Mouse (Mus musculus) embryonic facial prominence, embryonic 15.5 days (tissue): ENCODE data around the gene Kdelr2. TPM values are rescaled to one million over a fixed set of nuclear protein-coding genes. Genes with fewer than 3 reads are reported as not detected.
"Not testable (repeated sequence)": the region's sequence is repeated elsewhere in the genome, so short reads cannot be mapped to it uniquely, and the experiment has no call there.

Source experiments
- ATAC-seq: fragments of 200-750 bp; cut with Nextera tagmentation; 2 replicates; pipeline ENCODE4 v1.8.0; 2017; ENCODE audit warnings: low read depth, moderate TSS enrichment; ENCODE audit not compliant: insufficient number of reproducible peaks, low FRiP score, low TSS enrichment
- H3K27ac ChIP-seq: fragments of 300-500 bp; sonication (generic); replicated peaks from 2 replicates; pipeline ENCODE4 v1.5.1; 2015; ENCODE audit warnings: mild to moderate bottlenecking, inconsistent platforms
- H3K27me3 ChIP-seq: fragments of 300-500 bp; sonication (generic); 2 replicates; pipeline ENCODE4 v1.6.1; 2015; ENCODE audit warnings: inconsistent platforms
- H3K36me3 ChIP-seq: fragments of 300-500 bp; sonication (generic); 2 replicates; pipeline ENCODE4 v1.6.1; 2015; ENCODE audit warnings: mild to moderate bottlenecking, inconsistent platforms
- H3K4me1 ChIP-seq: fragments of 300-500 bp; sonication (generic); 2 replicates; pipeline ENCODE4 v1.6.1; 2015; ENCODE audit warnings: inconsistent platforms
- H3K4me2 ChIP-seq: fragments of 300-500 bp; sonication (generic); replicated peaks from 2 replicates; pipeline ENCODE4 v1.6.1; 2015; ENCODE audit warnings: mild to moderate bottlenecking, inconsistent platforms
- H3K4me3 ChIP-seq: fragments of 300-500 bp; sonication (generic); replicated peaks from 2 replicates; pipeline ENCODE4 v1.5.1; 2015; ENCODE audit warnings: mild to moderate bottlenecking, inconsistent platforms
- H3K9ac ChIP-seq: fragments of 300-500 bp; sonication (generic); 2 replicates; pipeline ENCODE4 v1.6.1; 2015; ENCODE audit warnings: inconsistent platforms
- H3K9me3 ChIP-seq: fragments of 300-500 bp; sonication (generic); replicated peaks from 2 replicates; pipeline ENCODE4 v1.6.1; 2016; ENCODE audit warnings: inconsistent platforms
- WGBS: fragments of 180-500 bp; shearing (Covaris S2); methylation state at CpG from one replicate; pipeline ENCODE4 v1.1.7; 2015; 5-methylcytosine and 5-hydroxymethylcytosine counted together
- polyA plus RNA-seq: library from polyadenylated mRNA; unstranded; fragments of >200 nt; fragmentation: Nextera tagmentation; extraction: Ambion mirVana; gene quantifications from 2 replicates; pipeline ENCODE4 v1.2.1, GENCODE M21; 2015

The Kdelr2 gene
- polyA plus RNA-seq, 1 experiment from 2014 or later = 417 TPM

DNA sequence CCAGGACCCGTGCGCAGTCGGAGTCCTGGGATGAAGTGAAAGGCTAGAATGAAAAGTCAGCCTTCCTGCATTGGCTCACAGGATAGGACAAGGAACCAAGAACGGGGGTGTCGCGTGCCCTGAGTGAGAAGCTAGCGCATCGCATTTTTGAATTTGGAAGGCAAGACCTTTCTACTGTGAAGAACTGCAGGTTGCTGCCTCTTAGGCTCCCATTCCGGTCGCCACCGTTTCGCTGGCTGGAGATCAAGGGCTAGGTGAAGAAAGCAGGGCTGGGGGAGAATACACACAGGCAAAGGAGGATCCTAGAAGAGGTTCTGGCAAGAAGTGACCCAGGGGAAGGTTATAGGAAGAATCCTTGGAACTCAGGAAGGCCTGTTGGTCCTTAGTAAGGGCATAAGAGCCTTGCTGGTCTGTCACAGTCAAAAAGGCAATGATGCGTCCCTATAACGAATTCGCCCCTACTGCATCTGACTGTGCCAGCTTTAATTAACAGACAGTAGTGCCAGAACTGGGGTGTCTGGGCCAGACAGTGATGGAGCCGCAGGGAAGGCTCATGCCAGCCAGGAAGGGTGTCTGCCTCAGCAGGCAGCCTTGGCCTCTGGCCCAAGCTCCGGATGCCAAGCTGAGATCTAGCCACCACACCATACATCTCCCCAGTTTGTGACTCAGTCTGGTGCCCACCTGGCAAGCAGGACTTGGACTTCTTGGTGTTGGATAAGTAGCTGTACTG, 33.1 kb upstream of the Kdelr2 start:
- Histone ChIP-seq H3K4me1 (peaks cover 19% of the 10 kb centered on the region), H3K27me3 (peaks cover 91% of the 10 kb centered on the region), H3K4me2 (0 out of 2 replicates have a peak overlapping the region, but pooled peaks have one; percentile 40), H3K36me3 (no peaks in the 10 kb centered on the region), H3K9ac (no peak overlapping the region), H3K4me3 (peak overlapping the region; percentile 26), H3K9me3 (no peaks in the 10 kb centered on the region), H3K27ac (no peak overlapping the region)
- ATAC-seq = no peak
- WGBS = 27% methylated on average over 17 of the region's 17 CpGs

- H3K9me3 ChIP-seq = no peaks in the 10 kb centered on the region
- 49% methylated on average over 4 of the region's 4 CpGs for WGBS
- H3K9ac ChIP-seq = no peak overlapping the region
- no peak overlapping the region for H3K27ac ChIP-seq
- peaks cover 19% of the 10 kb centered on the region for H3K4me1 ChIP-seq
- H3K4me3 ChIP-seq = no peak overlapping the region
- peaks cover 87% of the 10 kb centered on the region for H3K27me3 ChIP-seq
- H3K4me2 ChIP-seq = no peak overlapping the region
- no peaks in the 10 kb centered on the region for H3K36me3 ChIP-seq
- no peak for ATAC-seq
Measured at GRCm38 (mm10) chr5:143371146-143371510, 32.5 kb upstream of the Kdelr2 start.

DNA sequence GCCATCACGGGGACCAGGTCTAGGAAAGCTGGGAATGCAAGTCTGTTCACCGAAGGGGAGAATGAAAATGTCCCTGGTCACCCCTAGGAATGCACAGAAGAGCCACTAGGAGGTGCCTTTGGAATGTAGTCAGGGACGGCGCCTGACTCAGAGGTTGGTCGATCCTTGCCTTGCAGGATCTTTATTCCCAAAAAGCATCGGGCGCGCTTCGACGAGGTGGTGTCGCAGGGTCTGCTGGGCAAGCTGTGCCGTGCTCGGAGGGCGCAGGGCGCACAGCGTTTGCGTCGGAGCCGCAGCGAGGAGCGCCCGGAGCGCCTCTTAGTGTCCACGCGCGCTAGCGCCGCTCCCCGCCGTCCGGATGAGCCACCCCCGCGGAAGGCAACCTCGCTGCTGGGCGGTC, 30.8 kb upstream of the Kdelr2 start:
- Histone ChIP-seq H3K4me1 (peaks cover 19% of the 10 kb centered on the region), H3K27ac (no peak overlapping the region), H3K9ac (0 out of 2 replicates have a peak overlapping the region, but pooled peaks have one; percentile 12), H3K9me3 (no peaks in the 10 kb centered on the region), H3K4me3 (peak overlapping the region; percentile 41), H3K4me2 (peak overlapping the region; percentile 65), H3K36me3 (no peaks in the 10 kb centered on the region), H3K27me3 (peaks cover 82% of the 10 kb centered on the region)
- ATAC-seq = no peak
- 2% methylated on average over 35 of the region's 35 CpGs for WGBS

DNA sequence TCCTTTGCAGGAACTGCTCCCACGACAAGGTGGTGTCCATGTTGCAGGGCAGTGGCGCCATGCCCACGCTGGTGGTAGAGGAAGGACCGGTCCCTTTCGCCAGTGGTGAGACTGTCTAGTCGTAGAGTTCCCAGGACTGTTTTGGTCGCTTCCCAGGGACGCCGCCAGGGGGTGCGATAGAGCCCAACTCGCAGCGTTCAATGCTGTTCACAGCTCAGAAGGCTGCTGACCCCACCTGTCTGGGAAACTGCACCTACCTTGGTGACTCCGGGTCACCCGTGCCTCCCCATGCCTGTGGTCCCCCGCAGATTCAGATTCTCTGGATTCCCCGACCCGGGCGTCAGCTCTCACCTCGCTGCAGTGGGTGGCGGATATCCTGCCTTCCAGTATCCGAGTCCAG, 28.4 kb upstream of the Kdelr2 start:
- Histone ChIP-seq H3K9ac (no peak overlapping the region), H3K4me2 (peak overlapping the region; percentile 44), H3K27ac (0 out of 2 replicates have a peak overlapping the region, but pooled peaks have one; percentile 65), H3K36me3 (no peaks in the 10 kb centered on the region), H3K27me3 (peaks cover 58% of the 10 kb centered on the region), H3K9me3 (no peaks in the 10 kb centered on the region), H3K4me3 (peak overlapping the region; percentile 31), H3K4me1 (peaks cover 13% of the 10 kb centered on the region)
- ATAC-seq = peak; percentile 58; the same call in 1 of the 2 replicates
- WGBS = 7% methylated on average over 21 of the region's 21 CpGs

- peaks cover 11% of the 10 kb centered on the region for H3K4me1 ChIP-seq
- H3K27me3 ChIP-seq = peaks cover 49% of the 10 kb centered on the region
- no peak overlapping the region for H3K4me3 ChIP-seq
- H3K4me2 ChIP-seq = no peak overlapping the region
- no peaks in the 10 kb centered on the region for H3K9me3 ChIP-seq
- H3K36me3 ChIP-seq = no peaks in the 10 kb centered on the region
- 87% methylated on average over 4 of the region's 4 CpGs for WGBS
- ATAC-seq = no peak
- 0 out of 2 replicates have a peak overlapping the region, but pooled peaks have one; percentile 65 for H3K27ac ChIP-seq
- H3K9ac ChIP-seq = no peak overlapping the region
Measured at GRCm38 (mm10) chr5:143376156-143376555, 27.5 kb upstream of the Kdelr2 start.

DNA sequence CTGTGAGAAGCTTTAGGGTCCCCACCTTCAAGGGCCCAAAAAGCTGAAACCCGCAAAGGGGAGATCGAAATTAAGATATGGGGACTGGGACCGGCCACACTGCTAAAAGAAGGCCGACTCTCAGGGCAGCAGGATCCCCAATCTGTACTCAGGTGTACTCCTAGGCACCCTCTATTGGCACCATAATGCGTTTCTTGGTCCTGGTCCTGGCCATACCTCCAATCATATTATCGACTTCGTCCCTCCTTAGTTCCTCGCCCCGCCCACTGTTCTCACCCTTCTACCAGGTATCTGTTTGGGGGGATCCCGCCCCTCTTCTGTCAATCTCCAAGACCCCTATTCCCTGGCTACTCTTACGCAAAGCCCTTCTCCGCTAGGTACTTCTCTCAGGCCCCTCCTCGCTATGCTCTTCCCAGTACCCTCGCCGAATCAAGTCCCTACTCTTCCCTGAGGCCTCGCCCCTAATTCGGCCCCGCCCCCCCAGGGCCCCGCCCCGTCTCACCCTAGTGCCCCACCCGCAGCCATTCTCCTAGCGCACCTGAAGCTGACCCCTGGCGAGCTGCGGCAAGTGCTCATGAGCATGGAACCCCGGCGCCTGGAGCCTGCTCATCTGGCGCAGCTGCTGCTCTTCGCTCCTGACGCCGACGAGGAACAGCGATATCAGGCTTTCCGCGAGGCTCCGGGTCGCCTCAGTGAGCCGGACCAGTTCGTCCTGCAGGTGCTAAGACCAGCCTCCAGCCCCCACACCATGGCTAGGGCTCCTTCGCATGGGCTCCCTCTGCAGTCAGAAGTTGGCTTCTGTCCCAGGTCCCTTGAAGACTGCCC, 16.6 kb upstream of the Kdelr2 start:
- peak overlapping the region; percentile 59 for H3K4me2 ChIP-seq
- peaks cover 7% of the 10 kb centered on the region for H3K4me1 ChIP-seq
- H3K27me3 ChIP-seq = peaks cover 30% of the 10 kb centered on the region
- no peak overlapping the region for H3K9ac ChIP-seq
- H3K4me3 ChIP-seq = peak overlapping the region; percentile 31
- WGBS = 9% methylated on average over 39 of the region's 39 CpGs
- H3K9me3 ChIP-seq = no peaks in the 10 kb centered on the region
- 0 out of 2 replicates have a peak, but pooled peaks have one; percentile 49 for ATAC-seq
- H3K27ac ChIP-seq = no peak overlapping the region
- H3K36me3 ChIP-seq = no peaks in the 10 kb centered on the region

DNA sequence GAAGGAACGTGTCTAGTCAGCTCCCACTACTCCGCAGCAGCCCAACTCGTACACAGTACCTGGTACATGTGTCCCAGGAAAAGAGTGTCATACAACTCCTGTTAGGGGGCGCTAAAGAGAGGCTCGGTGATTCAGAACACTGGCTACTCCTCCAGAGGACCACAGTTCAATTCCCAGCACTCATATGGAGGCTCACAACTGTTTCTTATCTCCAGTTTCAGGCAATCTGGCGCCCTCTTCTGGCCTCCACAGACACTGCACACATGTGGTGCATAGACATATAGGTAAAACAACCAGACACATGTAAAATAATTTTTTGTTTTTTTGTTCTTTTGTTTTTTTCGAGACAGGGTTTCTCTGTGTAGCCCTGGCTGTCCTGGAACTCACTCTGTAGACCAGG, 9.5 kb upstream of the Kdelr2 start:
- Histone ChIP-seq H3K36me3 (peaks cover 8% of the 10 kb centered on the region), H3K4me3 (no peak overlapping the region), H3K27ac (no peak overlapping the region), H3K9me3 (no peaks in the 10 kb centered on the region), H3K9ac (no peak overlapping the region), H3K4me2 (no peak overlapping the region), H3K4me1 (no peaks in the 10 kb centered on the region), H3K27me3 (no peaks in the 10 kb centered on the region)
- ATAC-seq = no peak
- 82% methylated on average over 7 of the region's 7 CpGs for WGBS

DNA sequence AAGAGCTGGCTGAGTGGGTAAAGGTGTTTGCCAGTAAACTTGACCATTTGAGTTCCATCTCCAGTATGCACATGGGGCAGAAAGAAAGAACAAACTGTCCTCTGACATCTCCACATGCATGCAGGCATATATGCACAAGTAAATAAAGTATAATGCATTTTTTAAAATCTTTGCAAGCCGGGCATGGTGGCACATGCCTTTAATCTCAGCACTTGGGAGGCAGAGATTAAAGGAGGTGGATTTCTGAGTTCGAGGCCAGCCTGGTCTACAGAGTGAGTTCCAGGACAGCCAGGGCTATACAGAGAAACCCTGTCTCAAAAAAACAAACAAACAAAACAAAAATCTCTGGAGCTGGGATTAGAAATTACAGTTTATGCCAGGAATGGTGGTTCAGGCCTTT, 8.7 kb upstream of the Kdelr2 start:
- H3K27me3 ChIP-seq, H3K4me3 ChIP-seq, H3K9ac ChIP-seq, H3K4me2 ChIP-seq, ATAC-seq, H3K9me3 ChIP-seq, H3K4me1 ChIP-seq, H3K27ac ChIP-seq, H3K36me3 ChIP-seq: not testable (repeated sequence)
- WGBS = 91% methylated on average over 2 of the region's 2 CpGs

GRCm38 (mm10) chr5:143395649-143396048, 8.0 kb upstream of the Kdelr2 start:
- no peaks in the 10 kb centered on the region for H3K9me3 ChIP-seq
- no peak overlapping the region for H3K4me3 ChIP-seq
- no peak overlapping the region for H3K27ac ChIP-seq
- no peak overlapping the region for H3K9ac ChIP-seq
- no peak for ATAC-seq
- WGBS = 47% methylated on average over 2 of the region's 2 CpGs
- H3K36me3 ChIP-seq = peaks cover 8% of the 10 kb centered on the region
- no peak overlapping the region for H3K4me2 ChIP-seq
- no peaks in the 10 kb centered on the region for H3K27me3 ChIP-seq
- H3K4me1 ChIP-seq = no peaks in the 10 kb centered on the region

DNA sequence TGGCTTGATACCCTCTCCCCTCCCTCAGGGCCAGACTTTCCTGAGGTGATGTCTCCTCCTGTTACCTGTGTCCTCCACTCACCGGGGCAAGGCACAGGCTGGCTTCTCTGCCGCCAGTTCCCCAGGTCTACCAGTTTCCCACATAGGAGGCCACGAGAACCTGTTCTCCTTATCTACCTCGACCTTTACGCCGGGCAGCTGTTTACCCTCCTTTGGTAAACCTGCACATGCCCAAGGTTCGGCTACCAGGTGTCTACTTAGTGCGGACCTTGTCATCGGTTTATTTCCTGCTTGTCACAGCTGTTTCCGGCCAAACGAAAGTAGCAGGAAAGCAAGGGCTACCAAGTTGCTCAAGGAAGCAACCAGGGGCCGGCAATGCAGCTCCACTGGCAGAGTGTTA, 3.1 kb upstream of the Kdelr2 start:
- no peak for ATAC-seq
- WGBS = 86% methylated on average over 12 of the region's 12 CpGs
- no peak overlapping the region for H3K4me2 ChIP-seq
- H3K36me3 ChIP-seq = peaks cover 8% of the 10 kb centered on the region
- no peaks in the 10 kb centered on the region for H3K27me3 ChIP-seq
- H3K4me3 ChIP-seq = no peak overlapping the region
- no peaks in the 10 kb centered on the region for H3K9me3 ChIP-seq
- H3K27ac ChIP-seq = no peak overlapping the region
- no peak overlapping the region for H3K9ac ChIP-seq
- H3K4me1 ChIP-seq = peaks cover 18% of the 10 kb centered on the region

GRCm38 (mm10) chr5:143401556-143401955, 2.1 kb upstream of the Kdelr2 start:
- WGBS = 73% methylated on average over 2 of the region's 2 CpGs
- H3K9me3 ChIP-seq = no peaks in the 10 kb centered on the region
- H3K36me3 ChIP-seq = peaks cover 15% of the 10 kb centered on the region
- H3K9ac ChIP-seq = no peak overlapping the region
- H3K4me2 ChIP-seq = no peak overlapping the region
- no peak overlapping the region for H3K4me3 ChIP-seq
- peaks cover 26% of the 10 kb centered on the region for H3K4me1 ChIP-seq
- no peak overlapping the region for H3K27ac ChIP-seq
- H3K27me3 ChIP-seq = no peaks in the 10 kb centered on the region
- ATAC-seq = no peak
